ENCODE assay signal across 28 mouse cellular contexts in the genomic region with DNA sequence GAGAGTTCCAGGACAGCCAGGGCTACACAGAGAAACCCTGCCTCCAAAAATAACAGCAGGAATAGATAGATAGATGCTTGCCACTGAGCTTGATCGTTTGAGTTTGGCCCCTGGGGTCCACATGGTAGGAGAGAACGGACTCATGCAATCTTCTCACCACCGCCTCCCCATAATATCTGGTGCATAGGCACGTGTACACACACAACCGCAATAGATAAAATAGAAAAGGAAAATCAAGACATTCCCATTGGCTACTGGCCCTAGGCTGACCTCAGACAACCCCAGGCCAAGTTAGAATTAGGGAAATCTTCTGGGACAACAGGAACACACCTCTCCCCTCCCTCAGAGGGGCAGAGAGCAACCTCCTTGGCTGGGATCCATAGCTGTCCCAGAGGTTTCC. TPM values are rescaled to one million over a fixed set of nuclear protein-coding genes. Genes with fewer than 3 reads are reported as not detected.
DNase-seq lines count a peak whose midpoint lies in the region; ATAC-seq and TF ChIP-seq lines count a peak whose summit lies in the region.
"Had no signal": no experiment of that assay in that cellular context is flagged by ENCODE, and none has a peak within 500 bp of the region (broad histone marks: within the 10 kb centered on the region; RNA-seq: fewer than 3 reads in every experiment).

No protein-coding gene starts in this region.

- peaks cover 0 to 9% of the 10 kb centered on the region in 2 experiments; a peak in 2 of 4 replicates for H3K36me3 ChIP-seq in MEL (ENCODE audit: control insufficient read depth in 1 of 2, insufficient read depth in 2 of 2, low read length in 2 of 2)
- H3K36me3 ChIP-seq: G1E had no signal

- peak; percentile 61 for DNase-seq in heart, adult 11 months
- no peak for DNase-seq in heart, postnatal 10 days
- no peak for DNase-seq in MEL (ENCODE audit: low read depth, low spot score)
- peak; percentile 43 for DNase-seq in induced T-regulatory cell, adult 2 months (ENCODE audit: low read depth)
- no peak for DNase-seq in cerebellum, postnatal 36 days
- DNase-seq: adrenal gland, adult 2 months; adrenal gland, adult 8-10 months; adrenal gland, postnatal 10 days; adrenal gland, postnatal 14 days; adrenal gland, postnatal 25 days; adrenal gland, postnatal 36 days; B cell, adult 2 months; cerebellum, adult 11 months; cerebellum, adult 11-12 months; cerebellum, adult 18-20 months had no signal

- peak overlapping the region in 1 of 2 experiments; percentile 26; a peak in 1 of 4 replicates for H3K4me3 ChIP-seq in MEL (ENCODE audit: control insufficient read depth in 1 of 2, insufficient read depth in 1 of 2, low read depth in 2 of 2, low read length in 2 of 2)

- H3K4me1 ChIP-seq in MEL (ENCODE audit: control insufficient read depth in 1 of 2, insufficient read depth in 2 of 2, low read length in 2 of 2) = peaks cover 5 to 31% of the 10 kb centered on the region in 2 experiments

- TF ChIP-seq CTCF in MEL (IDR thresholded peaks at IDR 0.05 in 2 of 3, conservative IDR thresholded peaks at IDR 0.05 in 1 of 3; ENCODE audit: control insufficient read depth in 1 of 3, insufficient read depth in 1 of 3, low read depth in 2 of 3, low read length in 3 of 3, poor library complexity in 1 of 3, severe bottlenecking in 1 of 3) = no peak

- TF ChIP-seq POLR2A in MEL (IDR thresholded peaks at IDR 0.05; ENCODE audit: control insufficient read depth in 1 of 2, insufficient read depth in 1 of 2, low read depth in 1 of 2, low read length in 2 of 2, poor library complexity in 1 of 2) = no peak

- H3K9ac ChIP-seq in MEL (ENCODE audit: control insufficient read depth, low read depth, low read length, poor library complexity, severe bottlenecking) = peak overlapping the region; percentile 15

- peak overlapping the region; percentile 17; the same call in 1 of the 2 replicates for H3K27ac ChIP-seq in MEL (ENCODE audit: control insufficient read depth, low read depth, low read length)

- no peak for TF ChIP-seq EP300 in MEL (IDR thresholded peaks at IDR 0.05; ENCODE audit: low read depth in 1 of 2, low read length in 2 of 2)

- H3K79me2 ChIP-seq in MEL (ENCODE audit: control insufficient read depth, insufficient read depth, low read length, poor library complexity) = no peaks in the 10 kb centered on the region

- 0 out of 2 replicates have a peak, but pooled peaks have one; percentile 16 for ATAC-seq in megakaryocyte-erythroid progenitor cell, adult 5-6 weeks (replicated peaks; ENCODE audit: low FRiP score, low TSS enrichment, poor library complexity, severe bottlenecking)
- ATAC-seq in erythroid progenitor cell, adult 5-6 weeks (replicated peaks; ENCODE audit: low FRiP score, poor library complexity, severe bottlenecking) = no peak
- no peak for ATAC-seq in megakaryocyte progenitor cell, adult 5-6 weeks (replicated peaks; ENCODE audit: poor library complexity)
- ATAC-seq: Patski had no signal

- intact Hi-C loops in heart, postnatal 10 days (cut with DNase I) = no loop called here

- no peak for TF ChIP-seq RAD21 in MEL (IDR thresholded peaks at IDR 0.05; ENCODE audit: low read depth, low read length)

- no peaks in the 10 kb centered on the region for H3K9me3 ChIP-seq in MEL (replicated peaks; ENCODE audit: insufficient read depth, low read length)
- H3K9me3 ChIP-seq: G1E had no signal

- no peaks in the 10 kb centered on the region for H3K27me3 ChIP-seq in MEL (ENCODE audit: control insufficient read depth in 1 of 2, insufficient read depth in 2 of 2, low read length in 2 of 2)
- H3K27me3 ChIP-seq: CH12.LX, Patski had no signal

TF ChIP-seq in MEL, 35 proteins besides CTCF, POLR2A, EP300 and RAD21:
- TF ChIP-seq MAFK (IDR thresholded peaks at IDR 0.05; ENCODE audit: borderline replicate concordance, low read depth, low read length) = no peak
- TF ChIP-seq BHLHE40 (IDR thresholded peaks at IDR 0.05; ENCODE audit: borderline replicate concordance, low read depth, low read length) = peak; percentile 86

RNA-seq across cellular contexts. Expression of a gene that starts 11.3 kb away (rescaled TPM):
- not detected for total RNA-seq in heart, postnatal 10 days (2021)
- not detected in 2 replicates for total RNA-seq in MEL (2012; rRNA removed)
- not detected for polyA plus RNA-seq in MEL (2012; ENCODE audit: insufficient read depth in 1 of 2, insufficient read length in 2 of 2, low read depth in 1 of 2, low replicate concordance in 2 of 2, missing spikeins in 1 of 2)
- not detected in 2 replicates for total RNA-seq in megakaryocyte-erythroid progenitor cell, adult 5-6 weeks (2014; fragmentation: Nextera tagmentation)
- not detected in 2 replicates for total RNA-seq in megakaryocyte-erythroid progenitor cell, adult 5-6 weeks (2017)
- total RNA-seq in erythroid progenitor cell, adult 5-6 weeks (2015; ENCODE audit: low replicate concordance) = 1.1 TPM in 1 of 2 replicates, not detected in the other
- total RNA-seq in erythroid progenitor cell, adult 5-6 weeks (2017; ENCODE audit: low replicate concordance) = not detected in 2 replicates
- total RNA-seq in megakaryocyte progenitor cell, adult 5-6 weeks (2015) = 1.0 TPM in 1 of 2 replicates, not detected in the other
- not detected in 2 replicates for total RNA-seq in megakaryocyte progenitor cell, adult 5-6 weeks (2017)
- total RNA-seq: adrenal gland, adult 18-20 months; adrenal gland, adult 2 months; adrenal gland, adult 8-10 months; adrenal gland, postnatal 10 days; adrenal gland, postnatal 14 days; adrenal gland, postnatal 25 days; adrenal gland, postnatal 36 days; adrenal gland, postnatal 4 days; CH12.LX; G1E had no signal
- polyA plus RNA-seq: G1E, Patski had no signal

RNA-seq across cellular contexts. Expression of a gene that starts 11.4 kb away (rescaled TPM):
- total RNA-seq in heart, postnatal 10 days (2021) = not detected
- not detected in 2 replicates for total RNA-seq in MEL (2012; rRNA removed)
- not detected for polyA plus RNA-seq in MEL (2012; ENCODE audit: insufficient read depth in 1 of 2, insufficient read length in 2 of 2, low read depth in 1 of 2, low replicate concordance in 2 of 2, missing spikeins in 1 of 2)
- not detected in 2 replicates for total RNA-seq in megakaryocyte-erythroid progenitor cell, adult 5-6 weeks (2014; fragmentation: Nextera tagmentation)
- total RNA-seq in megakaryocyte-erythroid progenitor cell, adult 5-6 weeks (2017) = not detected in 2 replicates
- not detected in 2 replicates for total RNA-seq in erythroid progenitor cell, adult 5-6 weeks (2015; ENCODE audit: low replicate concordance)
- total RNA-seq in erythroid progenitor cell, adult 5-6 weeks (2017; ENCODE audit: low replicate concordance) = not detected in 2 replicates
- total RNA-seq in megakaryocyte progenitor cell, adult 5-6 weeks (2015) = not detected in 2 replicates
- not detected in 2 replicates for total RNA-seq in megakaryocyte progenitor cell, adult 5-6 weeks (2017)
- total RNA-seq: adrenal gland, adult 18-20 months; adrenal gland, adult 2 months; adrenal gland, adult 8-10 months; adrenal gland, postnatal 10 days; adrenal gland, postnatal 14 days; adrenal gland, postnatal 25 days; adrenal gland, postnatal 36 days; adrenal gland, postnatal 4 days; CH12.LX; ES-E14 had no signal
- polyA plus RNA-seq: activated CD4-positive, CD25-positive, alpha-beta regulatory T cell, adult 4 months; adrenal gland, adult 2 months; brain, embryonic 14.5 days; C2C12; CD4-positive, CD25-positive, alpha-beta regulatory T cell, adult 4 months; G1E; Patski had no signal

RNA-seq across cellular contexts. Expression of a gene that starts 55.5 kb away (rescaled TPM):
- 100 to 1,000 TPM; 168 to 169 TPM for total RNA-seq in heart, postnatal 10 days (2021)
- 370 and 422 TPM in 2 replicates for total RNA-seq in MEL (2012; rRNA removed)
- 1,000 to 10,000 TPM in 1 of 2 experiments, 100 to 1,000 TPM in 1; 246 to 1,708 TPM for polyA plus RNA-seq in MEL (2012; ENCODE audit: insufficient read depth in 1 of 2, insufficient read length in 2 of 2, low read depth in 1 of 2, low replicate concordance in 2 of 2, missing spikeins in 1 of 2)
- total RNA-seq in megakaryocyte-erythroid progenitor cell, adult 5-6 weeks (2014; fragmentation: Nextera tagmentation) = 973 and 1,006 TPM in 2 replicates
- 1,472 and 1,577 TPM in 2 replicates for total RNA-seq in megakaryocyte-erythroid progenitor cell, adult 5-6 weeks (2017)
- 148 and 176 TPM in 2 replicates for total RNA-seq in erythroid progenitor cell, adult 5-6 weeks (2015; ENCODE audit: low replicate concordance)
- total RNA-seq in erythroid progenitor cell, adult 5-6 weeks (2017; ENCODE audit: low replicate concordance) = 169 and 177 TPM in 2 replicates
- 728 and 799 TPM in 2 replicates for total RNA-seq in megakaryocyte progenitor cell, adult 5-6 weeks (2015)
- total RNA-seq in megakaryocyte progenitor cell, adult 5-6 weeks (2017) = 665 and 1,023 TPM in 2 replicates

Comparison
In these comparisons a context has a peak if more than half of its experiments do, and no peak if none do; other contexts are left out.
1. DNase-seq: peak in heart, adult 11 months (single experiment) and induced T-regulatory cell, adult 2 months (single experiment); none in heart, postnatal 10 days (0 of 2), MEL (single experiment) and cerebellum, postnatal 36 days (0 of 2).